Mouse (Mus musculus): ENCODE measurements around the gene Kat6b. TPM values are rescaled to one million over a fixed set of nuclear protein-coding genes. Genes with fewer than 3 reads are reported as not detected.

Gene Kat6b
- polyA plus RNA-seq (2012; rRNA removed), result 24.4 and 26.8 TPM in 2 replicates

DNA sequence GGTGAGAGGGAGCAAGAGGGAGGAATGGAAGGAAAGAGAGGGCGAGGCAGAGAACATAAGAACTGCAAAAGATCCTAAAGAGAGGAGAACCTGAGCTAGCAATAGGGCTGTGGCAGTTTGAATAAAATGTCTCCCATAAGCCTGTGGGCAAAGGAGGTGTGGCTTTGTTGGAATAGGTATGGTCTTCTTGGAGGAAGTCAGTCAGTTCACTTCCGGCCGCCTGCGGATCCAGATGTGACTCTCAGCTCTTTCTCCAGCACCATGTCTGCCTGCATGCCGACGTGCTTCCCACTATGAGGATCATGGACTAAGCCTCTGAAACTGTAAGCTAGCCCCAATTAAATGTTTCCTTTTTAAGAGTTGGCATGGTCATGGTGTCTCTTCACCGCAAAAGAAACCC is at the start of gene Kat6b:
Kat6b (plus strand) TSS at position 204 of the 400 bp plus-strand sequence.

GRCm38 (mm10) chr14:21714486-21714885 is 233.3 kb downstream of the Kat6b start, which contains the start of gene Dupd1:
Dupd1 (minus strand) TSS chr14:21714576.

Other genes with a start within 250 kb of the Kat6b start
- gene Dupd1, start 233.1 kb downstream of the Kat6b start, polyA plus RNA-seq (2012; rRNA removed), result 0.09 and 1.0 TPM in 2 replicates

All from central nervous system, embryonic 18 days (tissue).